Mouse (Mus musculus): ENCODE results near the gene Hspb8.

DNA sequence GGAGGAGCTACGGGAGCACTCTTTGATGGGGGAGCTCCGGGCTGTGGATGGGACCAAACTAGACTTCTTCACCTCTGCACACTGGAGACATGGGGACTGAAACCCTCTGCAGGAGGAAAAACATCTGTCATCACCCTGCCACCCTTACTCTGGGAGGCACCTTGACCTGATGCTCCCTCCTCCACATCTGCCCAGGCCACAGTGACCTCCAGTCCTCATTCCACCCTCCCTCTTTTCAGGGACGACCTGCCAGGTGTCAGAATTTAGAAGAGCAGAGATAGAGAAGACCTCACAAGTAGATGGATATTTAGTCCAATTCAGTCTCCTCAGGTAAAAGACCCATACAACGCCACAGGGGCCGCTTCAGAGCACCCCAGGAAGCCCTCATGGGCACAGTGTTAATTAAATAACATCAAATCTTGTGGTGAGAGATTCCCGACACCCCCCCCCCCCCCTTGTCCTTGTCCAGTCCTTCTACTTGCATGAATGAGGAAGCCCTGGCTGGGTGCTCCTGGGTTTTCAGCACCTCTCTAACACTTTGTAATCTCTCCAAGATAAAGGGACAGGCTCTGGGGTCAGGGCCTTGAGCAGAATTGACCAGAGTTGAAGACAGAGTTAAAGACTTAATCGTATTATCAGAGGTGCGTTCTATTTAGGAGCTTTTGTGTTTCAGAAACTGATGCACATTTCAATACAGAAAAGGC is 27.0 kb upstream of the Hspb8 start:
- TF ChIP-seq CTCF (IDR thresholded peaks at IDR 0.05) (no peak), EP300 (IDR thresholded peaks at IDR 0.05) (no peak)
